Mouse (Mus musculus): ENCODE results near the gene Akap2.
A peak's percentile ranks its signal among the peaks of the same experiment; 100 is the strongest.

The Akap2 gene

GRCm38 (mm10) chr4:57915216-57915965, 197.9 kb downstream of the Akap2 start:
- peak; percentile 79 to 86 for DNase-seq

DNA sequence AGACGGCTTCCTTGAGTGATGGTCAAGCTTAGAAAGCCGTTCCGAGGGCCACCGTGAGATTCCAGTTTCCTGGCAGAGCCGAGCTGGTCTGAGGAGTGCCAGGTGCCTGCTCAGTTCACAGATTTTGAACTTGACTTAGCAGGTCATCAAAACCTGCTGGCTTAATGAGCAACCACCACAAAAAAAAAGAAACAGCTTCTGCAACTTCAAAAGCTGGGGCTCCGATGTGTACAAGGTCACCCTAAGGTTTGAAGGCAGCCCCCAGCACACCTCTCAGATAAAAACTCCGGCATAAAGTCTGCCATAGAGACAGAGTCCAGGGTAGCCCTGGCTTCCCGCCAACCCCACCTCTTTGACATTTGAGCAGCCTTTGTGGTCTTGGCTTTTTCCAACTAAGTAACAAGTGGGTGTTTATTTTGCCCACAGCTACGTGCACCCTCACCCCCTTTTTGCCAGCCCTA, 198.8 kb downstream of the Akap2 start, which contains the start of gene D630039A03Rik:
D630039A03Rik (minus strand) TSS at position 97 of the 461 bp plus-strand sequence.
- peak; percentile 48 to 51 for DNase-seq

DNA sequence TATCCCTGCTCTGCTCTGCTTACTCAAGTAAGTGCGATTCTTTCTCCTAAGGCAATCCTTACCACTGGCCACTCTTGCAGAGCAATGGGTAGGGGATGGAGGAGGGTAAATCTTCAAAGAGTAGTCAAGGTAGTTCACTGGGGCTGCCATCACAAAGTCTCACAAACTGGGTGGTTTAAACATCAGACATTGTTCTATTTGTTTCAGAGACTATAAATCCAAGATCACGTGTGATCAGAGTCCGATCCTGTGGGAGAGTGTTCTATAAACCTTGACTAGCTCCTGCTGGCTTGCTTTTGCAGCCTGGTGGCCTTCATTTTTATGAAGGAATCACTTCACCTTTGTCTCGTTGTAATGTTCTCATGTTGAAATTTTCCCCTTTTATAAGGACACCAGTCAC, 199.3 kb downstream of the Akap2 start:
- DNase-seq: no peak

- no peak for DNase-seq
These were observed 202.3 kb downstream of the Akap2 start for GRCm38 (mm10) chr4:57919494-57920423.

GRCm38 (mm10) chr4:57920522-57920921, 203.1 kb downstream of the Akap2 start:
- no peak for DNase-seq

GRCm38 (mm10) chr4:57922171-57922570, 204.7 kb downstream of the Akap2 start:
- no peak for DNase-seq

GRCm38 (mm10) chr4:57924556-57925071, 207.2 kb downstream of the Akap2 start:
- DNase-seq: no peak

DNA sequence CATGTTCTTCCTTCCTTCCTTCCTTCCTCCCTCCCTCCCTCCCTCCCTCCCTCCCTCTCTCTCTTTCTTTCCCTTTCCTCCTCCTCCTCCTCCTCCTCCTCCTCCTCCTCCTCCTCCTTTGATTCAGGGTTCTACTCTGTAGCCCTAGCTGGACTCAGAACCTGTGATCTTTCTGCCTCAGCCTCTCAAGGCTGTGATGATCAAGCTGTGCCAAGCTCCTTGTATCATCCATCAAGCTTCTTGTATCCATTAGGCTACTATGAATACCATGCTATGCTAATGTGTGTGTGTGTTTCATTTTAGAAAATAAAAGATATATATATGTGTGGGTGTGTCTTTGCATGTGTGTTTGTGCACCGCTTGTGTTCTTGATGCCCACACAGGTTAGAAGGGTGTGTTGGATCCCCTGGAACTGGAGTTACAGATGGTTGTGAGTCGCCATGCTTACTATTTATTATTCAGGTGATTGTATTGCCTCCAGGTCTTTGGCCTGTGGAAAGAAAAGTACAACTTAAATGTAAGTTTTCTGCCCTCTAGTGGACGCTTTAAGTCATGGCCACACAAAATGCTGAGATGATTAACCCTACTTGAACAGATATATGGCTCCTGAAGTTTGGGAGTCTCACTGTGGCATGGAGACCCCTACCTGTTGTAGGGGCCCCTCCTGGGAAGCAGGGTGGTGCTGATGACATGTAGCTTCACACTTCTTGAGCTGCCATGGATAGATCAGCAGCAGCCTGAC, 210.2 kb downstream of the Akap2 start:
- DNase-seq: peak; percentile 14 to 24

GRCm38 (mm10) chr4:57930559-57931170, 213.2 kb downstream of the Akap2 start:
- DNase-seq: no peak

- DNase-seq: no peak
These were observed 216.7 kb downstream of the Akap2 start for GRCm38 (mm10) chr4:57934181-57934580.

DNA sequence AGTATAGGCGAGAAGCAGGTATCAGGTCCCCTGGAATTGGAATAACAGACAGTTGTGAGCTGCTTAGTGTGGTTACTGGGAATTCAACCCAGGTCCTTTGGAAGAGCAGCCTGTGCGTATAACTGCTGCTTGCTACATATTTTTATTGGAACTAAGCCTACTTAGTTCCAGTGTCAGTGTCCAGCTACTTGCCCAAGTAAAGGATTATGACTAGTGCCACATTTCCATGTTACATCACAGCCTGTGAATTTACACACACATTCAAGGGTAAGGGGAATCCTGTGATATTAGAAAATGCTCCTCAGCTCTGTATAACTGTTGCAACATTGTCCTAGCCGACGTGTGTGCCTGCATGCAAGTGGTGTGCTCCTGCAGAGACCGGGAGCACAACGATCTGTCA, 219.8 kb downstream of the Akap2 start:
- no peak for DNase-seq

- no peak for DNase-seq
These were observed 223.2 kb downstream of the Akap2 start for GRCm38 (mm10) chr4:57940631-57941030.

DNA sequence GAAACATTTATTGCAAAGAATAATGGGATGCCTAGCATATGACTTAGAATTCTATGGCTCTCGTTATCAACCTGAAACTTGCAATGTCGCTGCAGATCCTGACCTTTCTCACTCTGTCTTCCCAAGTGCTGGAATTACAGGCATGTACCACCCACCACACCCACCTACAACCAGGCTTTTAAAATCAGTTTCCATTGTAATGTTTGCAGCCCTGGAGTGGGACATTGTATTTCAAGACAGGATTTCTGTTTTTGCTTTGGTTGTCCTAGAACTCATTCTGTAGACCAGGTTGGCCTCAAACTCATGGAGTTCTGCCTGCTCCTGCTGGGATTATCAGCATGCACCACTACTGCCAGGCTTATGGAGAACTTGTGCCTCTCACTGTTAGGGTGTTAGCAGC, 225.4 kb downstream of the Akap2 start:
- no peak for DNase-seq
